Mouse (Mus musculus) urinary bladder, postnatal 4 days (tissue): ENCODE measurements at regions not wholly inside any gene's neighbourhood (a gene's known extent, or its start where the extent isn't known, plus 50 kb on each side); places are given as distances from the start of the nearest gene placed in this dataset.

ENCODE experiments used
- DNase-seq, 2 experiments: peaks; one replicate each; pipeline ENCODE4 v3.0.0; 2021 to 2022; ENCODE audit warnings: low spot score in 2 of 2

GRCm38 (mm10) chr12:90664436-90664835 lies 73.8 kb downstream of the Dio2 start:
- DNase-seq = no peak

- DNase-seq = no peak
Measured at GRCm38 (mm10) chr12:90645452-90645851, 92.8 kb downstream of the Dio2 start.

GRCm38 (mm10) chr12:90643891-90644290 lies 94.3 kb downstream of the Dio2 start:
- DNase-seq = no peak

- DNase-seq = peak in 1 of 2 experiments; percentile 18
Measured at GRCm38 (mm10) chr12:90624856-90625255, 113.4 kb downstream of the Dio2 start.

- no peak for DNase-seq
Measured at GRCm38 (mm10) chr12:90623426-90623825, 114.8 kb downstream of the Dio2 start.

- no peak for DNase-seq
Measured at GRCm38 (mm10) chr12:90608810-90609209, 129.4 kb downstream of the Dio2 start.

GRCm38 (mm10) chr12:90607894-90608293 lies 130.3 kb downstream of the Dio2 start:
- DNase-seq = no peak

- DNase-seq = no peak
Measured at GRCm38 (mm10) chr12:90580006-90580405, 158.2 kb downstream of the Dio2 start.

- DNase-seq = no peak
Measured at GRCm38 (mm10) chr12:90576103-90576502, 162.1 kb downstream of the Dio2 start.

GRCm38 (mm10) chr12:90571907-90572306 lies 166.3 kb downstream of the Dio2 start:
- DNase-seq = no peak

GRCm38 (mm10) chr12:90571506-90571905 lies 166.7 kb downstream of the Dio2 start:
- no peak for DNase-seq

- no peak for DNase-seq
Measured at GRCm38 (mm10) chr12:90566349-90566748, 171.9 kb downstream of the Dio2 start.

GRCm38 (mm10) chr12:90565051-90565450 lies 173.2 kb downstream of the Dio2 start:
- no peak for DNase-seq

- DNase-seq = peak in 1 of 2 experiments; percentile 59
Measured at GRCm38 (mm10) chr12:90564594-90564993, 173.6 kb downstream of the Dio2 start.

- DNase-seq = no peak
Measured at GRCm38 (mm10) chr12:90542361-90542760, 195.9 kb downstream of the Dio2 start.
